Mouse (Mus musculus) layer of hippocampus, adult 11-12 months (tissue): ENCODE measurements around the gene Ap1ar.

ENCODE experiments used
- DNase-seq: peaks from one replicate; pipeline ENCODE4 v3.0.0; 2022; ENCODE audit warnings: low spot score

Ap1ar gene

GRCm38 (mm10) chr3:127837972-127838644, 785 bp upstream of the Ap1ar start:
- DNase-seq = no peak

DNA sequence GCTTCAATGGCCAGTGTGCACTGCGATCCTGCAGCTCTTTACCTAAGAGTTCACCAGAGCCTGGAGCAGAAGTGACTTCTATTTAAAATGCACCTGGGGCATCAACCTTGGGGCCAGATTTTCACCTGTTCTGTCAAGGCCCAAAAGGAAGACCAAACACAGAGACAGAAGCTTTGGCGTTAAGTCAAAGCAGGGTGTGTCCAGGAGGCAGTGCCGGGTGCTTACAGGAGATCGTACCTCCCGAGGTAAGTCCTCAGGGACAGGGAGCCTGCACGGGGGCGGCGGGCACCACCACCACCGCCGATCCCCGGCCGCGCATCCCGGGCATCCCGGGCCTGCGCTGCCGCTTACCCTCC, 547 bp downstream of the Ap1ar start:
- DNase-seq = no peak

- DNase-seq = no peak
These were observed 1.7 kb downstream of the Ap1ar start for GRCm38 (mm10) chr3:127835594-127835993.

DNA sequence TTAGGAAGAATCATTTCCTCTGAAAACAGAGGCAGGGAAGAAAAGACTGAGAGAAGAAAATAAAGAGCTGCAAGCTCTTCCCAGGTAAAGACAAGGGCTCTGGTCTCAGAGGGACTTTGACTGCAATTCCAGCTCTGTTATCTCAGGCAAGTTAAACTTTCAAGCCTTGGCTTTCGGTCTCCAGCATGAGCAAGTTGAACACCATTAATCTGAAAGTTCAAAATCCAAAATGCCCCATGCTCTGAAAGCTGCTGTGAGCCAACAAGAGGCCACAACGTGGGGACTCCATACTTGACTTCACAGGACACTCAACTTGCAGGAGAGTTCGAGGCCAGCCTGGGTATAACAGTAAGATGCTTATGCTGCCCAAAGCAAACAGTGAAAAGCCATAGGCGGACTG, 3.3 kb downstream of the Ap1ar start:
- DNase-seq = no peak

DNA sequence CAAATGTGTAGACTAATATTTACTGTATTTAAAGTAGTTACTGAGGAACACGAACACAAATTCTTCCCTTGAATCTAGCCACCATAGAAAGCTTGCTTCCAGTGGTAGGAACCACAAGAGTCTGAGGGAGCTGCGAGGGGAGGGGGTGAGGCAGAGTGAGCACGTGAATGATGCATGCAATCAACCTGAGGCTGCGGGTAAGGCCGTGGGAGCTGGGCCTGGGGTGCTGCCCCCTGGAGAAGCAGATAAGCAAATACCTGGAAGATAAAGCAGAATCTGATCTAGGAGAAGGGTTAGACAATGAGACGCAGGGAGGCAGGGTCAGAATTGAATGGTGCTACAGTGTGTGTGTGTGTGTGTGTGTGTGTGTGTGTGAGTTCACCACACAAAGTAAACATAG, 6.2 kb downstream of the Ap1ar start:
- DNase-seq = no peak

DNA sequence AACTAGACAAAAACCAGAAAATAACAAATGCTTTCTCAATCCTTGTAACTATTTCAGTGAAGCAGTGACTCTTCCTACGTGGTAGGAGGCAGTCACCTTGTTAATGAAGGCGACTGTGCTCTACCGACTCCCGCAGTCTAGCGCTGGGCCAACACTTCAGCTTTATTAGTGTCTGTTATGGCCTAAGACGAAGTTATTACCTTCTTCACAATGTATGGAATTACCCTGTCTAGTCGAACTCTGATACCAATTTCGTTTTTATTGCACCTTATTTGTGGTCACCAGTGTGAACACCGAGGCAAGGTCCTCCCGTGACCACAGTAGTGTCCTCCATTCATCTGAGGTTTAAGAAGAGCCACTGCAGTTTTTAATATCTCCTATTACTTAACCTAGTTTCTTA, 7.1 kb downstream of the Ap1ar start:
- no peak for DNase-seq

DNA sequence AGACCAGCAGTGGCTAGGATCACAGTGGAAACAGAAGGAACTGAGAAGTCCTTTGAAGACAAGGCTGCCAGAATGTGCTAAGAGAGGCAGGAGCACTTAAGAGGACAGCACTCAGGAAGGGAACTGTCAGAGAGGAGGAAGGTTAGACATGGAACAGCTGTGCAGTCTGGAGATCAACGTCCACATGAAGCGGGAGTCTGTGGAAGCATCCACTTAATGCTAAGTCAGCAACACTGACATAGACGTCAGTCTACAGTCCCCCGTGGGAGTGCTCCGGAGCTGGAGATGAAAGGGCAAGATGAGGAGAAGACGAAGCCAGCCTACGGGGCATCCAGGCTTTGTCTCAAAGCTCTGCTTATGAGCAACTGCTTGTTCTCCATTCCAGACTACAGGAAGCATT, 10.2 kb downstream of the Ap1ar start:
- DNase-seq = no peak

DNA sequence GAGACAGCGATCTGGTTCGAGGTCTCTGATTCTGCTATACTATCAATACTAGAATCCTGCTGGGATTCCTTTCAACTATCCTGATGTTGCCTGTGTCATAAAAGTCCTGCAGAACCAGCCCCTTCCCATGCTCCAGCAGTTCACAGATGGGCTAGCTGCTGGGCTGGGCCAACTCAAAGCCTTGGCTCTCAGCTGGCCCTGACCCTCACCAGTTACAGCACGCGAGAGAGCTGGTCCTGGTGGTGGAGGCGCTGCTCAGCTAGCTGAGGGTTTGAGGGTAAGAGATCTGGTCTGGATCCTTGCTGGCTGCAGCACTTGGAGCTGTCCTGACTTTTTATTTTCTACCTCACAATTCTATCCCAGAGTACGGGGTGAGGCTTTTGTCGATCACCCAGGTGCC, 10.8 kb downstream of the Ap1ar start:
- DNase-seq = no peak

DNA sequence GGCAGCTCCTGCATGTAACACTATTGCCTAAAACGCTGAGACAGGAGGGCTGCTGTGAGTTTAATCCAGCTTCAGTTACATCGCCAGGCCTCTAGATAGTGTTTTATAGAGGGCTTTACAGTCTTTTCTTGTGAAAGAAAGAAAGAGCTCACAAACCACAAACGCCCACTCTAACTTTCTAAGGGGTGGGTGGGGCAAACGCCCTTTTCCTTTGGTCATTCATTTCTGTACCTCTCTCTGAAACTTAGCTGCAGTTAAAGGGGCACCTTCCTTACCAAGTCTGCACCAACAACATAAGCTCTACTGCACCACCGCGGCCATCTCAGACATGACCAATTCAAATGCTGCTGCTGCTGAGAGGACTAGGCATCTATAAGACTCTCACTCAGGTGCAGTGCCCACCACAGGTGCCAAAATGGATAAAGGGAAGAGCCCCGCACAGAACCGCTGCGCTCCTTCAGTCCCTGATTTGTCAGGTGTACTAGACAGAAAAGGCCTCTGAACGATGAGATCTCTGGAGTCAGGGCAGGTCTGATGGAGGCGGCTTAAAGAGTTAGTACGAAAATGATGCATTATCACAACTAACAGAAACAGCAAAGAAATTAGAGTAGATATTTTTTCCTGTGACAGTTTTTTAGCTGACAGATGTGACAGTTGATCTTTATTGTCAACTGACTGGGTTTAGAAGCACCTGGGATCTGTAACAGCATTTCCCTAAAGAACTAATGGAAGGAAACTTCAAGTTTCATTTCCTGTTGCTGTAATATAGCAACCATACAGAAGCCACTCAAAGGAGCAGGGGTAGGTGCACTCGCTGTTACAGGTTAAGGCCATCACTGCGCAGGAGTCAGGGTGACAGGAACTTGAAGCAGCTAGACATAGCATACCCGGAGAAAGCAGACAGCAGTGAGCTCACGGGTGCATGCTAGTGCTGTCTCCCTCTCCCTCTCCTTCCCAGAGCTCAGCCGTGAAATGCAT, 13.1 kb downstream of the Ap1ar start:
- no peak for DNase-seq

DNA sequence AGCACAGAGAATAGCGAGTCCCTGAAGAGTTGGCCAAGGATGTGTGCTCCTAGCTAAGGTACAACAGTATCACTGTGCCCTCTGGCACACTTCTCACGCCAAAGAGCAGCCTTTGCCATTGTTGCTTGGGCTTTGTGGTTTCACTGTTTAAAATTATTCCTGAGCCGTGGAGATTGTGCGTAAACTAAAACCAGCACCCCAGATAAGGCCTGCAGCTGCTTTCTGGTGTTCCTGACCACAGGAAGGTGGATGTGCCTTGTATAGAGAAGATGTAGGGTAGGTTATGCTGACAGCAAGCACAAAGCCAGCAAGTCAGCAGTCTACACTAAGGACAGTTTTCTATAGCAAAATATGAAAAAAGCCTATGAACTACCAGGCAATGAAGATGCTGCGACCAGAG, 16.1 kb downstream of the Ap1ar start:
- no peak for DNase-seq

DNA sequence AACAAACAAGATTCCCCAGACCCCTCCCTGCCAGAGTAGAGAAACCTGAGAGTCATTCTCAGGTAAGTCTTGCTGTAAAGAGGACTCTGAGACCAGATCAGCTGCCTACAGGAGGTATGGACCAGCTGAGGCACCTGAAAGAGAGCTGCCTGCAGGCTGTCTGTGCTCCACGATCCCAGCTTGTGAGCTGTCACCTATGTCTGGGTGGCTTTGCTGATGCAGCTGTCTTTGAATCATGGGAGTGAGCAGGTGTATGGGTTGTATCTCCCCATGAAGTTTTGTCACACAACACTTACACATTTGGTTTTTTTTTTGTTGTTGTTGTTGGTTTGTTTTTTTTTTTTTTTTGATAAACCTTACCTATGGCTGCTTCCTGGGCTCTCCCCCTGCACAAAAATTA, 16.9 kb downstream of the Ap1ar start:
- DNase-seq = no peak

GRCm38 (mm10) chr3:127818694-127819663, 18.3 kb downstream of the Ap1ar start:
- DNase-seq = no peak

DNA sequence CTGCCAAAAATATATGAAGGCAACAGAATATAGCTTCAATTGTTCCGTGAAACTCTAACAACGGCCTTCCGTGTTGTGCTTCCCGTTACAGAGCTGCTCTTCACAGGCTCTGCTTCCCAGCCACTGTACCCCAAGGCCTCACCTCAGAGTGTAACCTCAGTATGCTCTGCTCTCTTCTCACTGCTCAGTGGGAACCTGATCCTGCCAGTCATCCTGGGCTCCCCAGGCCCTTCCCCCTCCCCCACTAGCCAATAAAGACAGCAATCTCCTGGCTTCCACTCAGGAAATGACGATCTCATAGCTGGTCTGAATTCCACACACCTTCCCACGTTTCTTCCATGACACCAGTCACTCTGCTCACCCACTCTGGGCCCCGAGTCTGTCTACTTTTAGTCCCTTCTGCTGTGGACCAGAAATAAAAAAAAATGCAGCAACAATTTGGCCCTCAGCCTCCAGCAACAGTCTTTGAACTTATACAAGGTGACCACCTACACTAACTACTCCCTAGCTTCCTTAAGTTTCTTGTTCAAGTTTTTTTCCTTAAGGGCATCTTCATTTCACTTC, 20.1 kb downstream of the Ap1ar start:
- DNase-seq = no peak

- no peak for DNase-seq
These were observed 28.2 kb downstream of the Ap1ar start for GRCm38 (mm10) chr3:127809103-127809502.

GRCm38 (mm10) chr3:127807846-127808245, 29.5 kb downstream of the Ap1ar start:
- no peak for DNase-seq

DNA sequence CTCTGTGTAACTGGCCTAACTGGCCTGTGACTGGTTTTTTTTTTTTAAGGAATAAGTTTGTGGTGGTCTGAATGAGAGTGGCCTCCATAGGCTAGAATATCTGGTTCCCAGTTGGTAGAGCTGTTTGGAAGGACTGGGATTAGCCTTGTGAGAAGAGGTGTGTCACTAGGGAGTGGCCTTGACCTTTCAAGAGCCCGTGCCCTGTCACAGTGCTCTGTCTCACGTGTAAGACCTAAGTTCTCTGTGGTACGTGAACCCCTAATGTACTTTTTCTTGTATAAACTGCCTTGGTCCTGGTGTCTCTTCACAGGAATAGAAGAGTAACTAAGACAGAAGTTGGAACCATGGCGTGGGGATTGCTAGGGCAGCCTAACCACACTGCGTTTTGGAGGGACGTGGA, 31.3 kb downstream of the Ap1ar start:
- DNase-seq = no peak

GRCm38 (mm10) chr3:127805071-127805470, 32.3 kb downstream of the Ap1ar start:
- DNase-seq = no peak

DNA sequence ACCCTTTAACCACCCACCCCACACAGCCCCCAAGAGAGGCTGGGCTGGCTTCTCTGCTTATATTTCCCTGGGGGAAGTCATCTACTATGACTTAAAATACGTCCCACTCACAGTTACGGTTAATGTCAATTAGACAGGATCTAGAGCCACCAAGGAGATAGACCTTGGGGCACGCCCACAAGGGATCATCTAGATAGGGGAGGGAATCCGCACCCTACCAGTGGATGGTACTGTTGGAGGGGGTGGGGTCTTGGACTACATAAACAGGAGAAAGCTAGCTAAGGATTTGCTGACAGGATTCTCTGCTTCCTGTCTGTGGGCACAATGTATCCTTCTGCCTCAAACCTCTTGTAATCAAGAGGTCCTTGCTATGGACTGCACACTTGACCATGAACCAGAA, 32.9 kb downstream of the Ap1ar start:
- no peak for DNase-seq

- DNase-seq = no peak
These were observed 34.5 kb downstream of the Ap1ar start for GRCm38 (mm10) chr3:127802814-127803213.

DNA sequence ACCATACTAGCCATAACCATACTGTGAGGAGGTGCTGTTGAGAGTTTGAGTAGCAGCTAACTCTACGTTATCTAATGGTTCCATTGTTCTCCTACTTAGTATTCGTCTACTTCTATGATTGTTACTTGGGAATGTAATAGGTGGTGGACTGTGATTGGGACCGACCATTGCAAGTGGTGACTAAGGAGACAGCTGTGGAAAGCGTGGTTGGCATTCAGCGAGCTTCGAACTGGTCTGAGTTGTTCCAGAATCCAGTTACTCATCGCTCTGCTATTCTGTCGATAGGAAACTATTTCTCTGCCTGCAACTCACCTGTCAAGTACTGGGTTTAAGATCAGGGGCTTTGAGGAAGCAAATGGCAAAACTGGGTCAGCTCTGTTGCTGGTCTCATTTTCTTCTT, 36.2 kb downstream of the Ap1ar start:
- DNase-seq = no peak

- no peak for DNase-seq
These were observed 41.1 kb downstream of the Ap1ar start for GRCm38 (mm10) chr3:127796271-127796670.

DNA sequence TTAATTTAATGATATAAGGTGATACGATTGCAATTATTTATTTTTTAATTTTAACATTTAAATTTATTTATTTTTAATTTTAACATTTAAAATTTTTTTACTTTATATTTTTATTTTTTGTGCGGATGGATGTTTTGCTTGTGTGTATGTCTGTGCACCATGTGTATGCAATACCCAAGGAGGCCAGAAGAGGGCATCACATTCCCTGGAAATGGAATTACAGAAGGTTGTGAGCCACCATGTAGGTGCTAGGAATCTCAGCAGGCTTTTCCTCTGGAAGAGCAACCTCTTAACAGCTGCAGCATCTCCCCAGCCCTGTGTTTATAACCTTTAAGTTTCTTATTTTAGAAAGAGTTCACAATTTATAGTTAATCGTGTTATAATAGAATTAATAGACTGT, 41.6 kb downstream of the Ap1ar start:
- no peak for DNase-seq
